Mouse (Mus musculus) kidney, embryonic 14.5 days (tissue): ENCODE data around the gene Arhgef19. TPM values are rescaled to one million over a fixed set of nuclear protein-coding genes. Genes with fewer than 3 reads are reported as not detected.
A peak's percentile ranks its signal among the peaks of the same experiment; 100 is the strongest.

Experiments
- ATAC-seq: fragments of 200-750 bp; cut with Nextera tagmentation; 2 replicates; pipeline ENCODE4 v1.8.0; 2017; ENCODE audit warnings: moderate number of reproducible peaks, mild to moderate bottlenecking, moderate TSS enrichment, moderate library complexity; ENCODE audit not compliant: low FRiP score, low TSS enrichment
- H3K27ac ChIP-seq: fragments of 300-500 bp; sonication (generic); 2 replicates; pipeline ENCODE4 v1.5.1; 2014; ENCODE audit warnings: low read depth, mild to moderate bottlenecking, low read length, moderate library complexity, mixed read lengths
- H3K27me3 ChIP-seq: fragments of 300-500 bp; sonication (generic); 2 replicates; pipeline ENCODE4 v1.6.1; 2014; ENCODE audit warnings: mild to moderate bottlenecking, low read length; ENCODE audit not compliant: control insufficient read depth, insufficient read depth
- H3K36me3 ChIP-seq: fragments of 300-500 bp; sonication (generic); 2 replicates; pipeline ENCODE4 v1.6.1; 2014; ENCODE audit warnings: low read length, mixed read lengths; ENCODE audit not compliant: control insufficient read depth, insufficient read depth
- H3K4me1 ChIP-seq: fragments of 300-500 bp; sonication (generic); 2 replicates; pipeline ENCODE4 v1.6.1; 2014; ENCODE audit warnings: low read length, mixed read lengths; ENCODE audit not compliant: control insufficient read depth, insufficient read depth
- H3K4me2 ChIP-seq: fragments of 300-500 bp; sonication (generic); replicated peaks from 2 replicates; pipeline ENCODE4 v1.6.1; 2014; ENCODE audit warnings: low read depth, mild to moderate bottlenecking, low read length
- H3K4me3 ChIP-seq: fragments of 300-500 bp; sonication (generic); 2 replicates; pipeline ENCODE4 v1.5.1; 2014; ENCODE audit warnings: mild to moderate bottlenecking, low read length
- H3K9ac ChIP-seq: fragments of 300-500 bp; sonication (generic); 2 replicates; pipeline ENCODE4 v1.6.1; 2014; ENCODE audit warnings: low read depth, mild to moderate bottlenecking, low read length, moderate library complexity
- H3K9me3 ChIP-seq: fragments of 300-500 bp; sonication (generic); 2 replicates; pipeline ENCODE4 v1.6.1; 2016; ENCODE audit warnings: low read length; ENCODE audit not compliant: control insufficient read depth
- WGBS: fragments of 180-500 bp; shearing (Covaris S2); extraction: QIAGEN DNeasy Blood & Tissue Kit; methylation state at CpG from one replicate; pipeline ENCODE4 v1.1.7; 2014; 5-methylcytosine and 5-hydroxymethylcytosine counted together
- polyA plus RNA-seq: library from polyadenylated mRNA; unstranded; fragments of >200 nt; fragmentation: Nextera tagmentation; extraction: Ambion mirVana; gene quantifications from 2 replicates; pipeline ENCODE4 v1.2.1, GENCODE M21; 2014

Arhgef19 gene
- polyA plus RNA-seq, 1 experiment from 2014 or later, result 7.4 TPM

DNA sequence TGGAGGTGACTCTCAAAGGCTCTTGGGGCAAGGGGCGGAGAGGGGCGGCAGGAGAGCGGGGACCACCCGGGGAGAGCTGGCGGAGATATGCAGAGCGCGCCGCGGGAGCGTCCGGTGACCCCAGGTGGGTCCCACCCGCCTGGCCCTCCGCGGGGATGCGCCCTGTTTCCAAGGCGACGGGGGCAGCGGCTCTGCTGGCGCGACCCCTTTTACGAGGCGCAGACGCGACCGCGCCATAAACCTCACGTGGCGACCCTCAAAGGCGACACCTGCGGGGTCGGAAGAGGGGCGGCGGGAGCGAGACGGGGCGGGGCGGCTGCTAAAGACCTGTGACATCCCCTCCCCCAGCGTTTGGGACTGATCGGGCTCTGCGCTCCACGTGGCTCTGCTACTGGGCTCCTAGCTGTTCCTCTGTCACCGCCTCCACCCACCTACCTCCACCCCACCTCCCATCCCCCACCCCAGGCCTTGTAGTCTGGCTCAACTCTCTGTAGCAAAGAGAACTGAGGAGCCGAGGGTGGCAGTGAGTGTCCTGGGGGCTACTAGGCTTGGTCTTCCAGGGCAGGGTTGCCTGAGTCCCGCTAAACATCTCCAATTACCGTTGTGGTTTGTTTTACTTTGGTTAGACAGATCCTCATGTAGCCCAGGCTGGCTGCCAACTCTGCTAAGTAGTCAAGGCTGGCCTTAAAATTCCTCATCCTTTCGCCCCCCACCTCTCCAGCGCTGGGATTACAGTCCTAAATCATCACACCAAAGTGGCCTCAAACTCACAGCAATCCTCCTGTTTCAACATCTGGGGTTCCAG, 52.5 kb downstream of the Arhgef19 start:
- Histone ChIP-seq H3K27ac (no peak overlapping the region), H3K27me3 (peaks cover 15% of the 10 kb centered on the region), H3K9ac (peak overlapping the region; percentile 56), H3K4me3 (peak overlapping the region; percentile 38), H3K4me1 (peaks cover 29% of the 10 kb centered on the region), H3K36me3 (no peaks in the 10 kb centered on the region), H3K4me2 (peak overlapping the region; percentile 73), H3K9me3 (no peaks in the 10 kb centered on the region)
- peak; percentile 22; the same call in 1 of the 2 replicates for ATAC-seq
- WGBS, result 1% methylated on average over 37 of the region's 47 CpGs

DNA sequence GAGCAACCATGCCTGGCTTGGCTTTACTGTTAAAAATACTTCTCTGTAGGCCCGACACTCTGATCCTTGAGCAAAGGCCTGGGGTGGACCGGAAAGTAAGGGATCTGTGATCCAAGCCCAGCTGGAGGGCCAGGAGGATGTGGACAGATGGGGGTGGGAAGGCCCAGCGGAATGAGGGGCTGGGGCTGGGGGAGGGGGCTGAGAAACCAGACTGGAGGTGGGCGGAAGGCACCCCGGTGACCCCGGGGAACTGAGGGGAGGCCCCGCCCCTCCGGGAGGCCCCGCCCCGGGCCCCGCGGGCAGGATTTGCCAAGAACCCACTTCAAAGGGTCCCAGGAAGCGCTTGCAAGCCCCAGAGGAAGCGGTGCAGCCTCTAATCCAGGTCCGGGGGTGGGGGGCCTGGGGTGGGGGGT, 56.5 kb downstream of the Arhgef19 start:
- Histone ChIP-seq H3K27ac (no peak overlapping the region), H3K9ac (no peak overlapping the region), H3K27me3 (peaks cover 28% of the 10 kb centered on the region), H3K4me2 (peak overlapping the region; percentile 25; the same call in 1 of the 2 replicates), H3K9me3 (no peaks in the 10 kb centered on the region), H3K36me3 (no peaks in the 10 kb centered on the region), H3K4me1 (peaks cover 28% of the 10 kb centered on the region), H3K4me3 (peak overlapping the region; percentile 6; the same call in 1 of the 2 replicates)
- ATAC-seq, result peak; percentile 16; the same call in 1 of the 2 replicates
- WGBS, result 4% methylated on average over 10 of the region's 15 CpGs

DNA sequence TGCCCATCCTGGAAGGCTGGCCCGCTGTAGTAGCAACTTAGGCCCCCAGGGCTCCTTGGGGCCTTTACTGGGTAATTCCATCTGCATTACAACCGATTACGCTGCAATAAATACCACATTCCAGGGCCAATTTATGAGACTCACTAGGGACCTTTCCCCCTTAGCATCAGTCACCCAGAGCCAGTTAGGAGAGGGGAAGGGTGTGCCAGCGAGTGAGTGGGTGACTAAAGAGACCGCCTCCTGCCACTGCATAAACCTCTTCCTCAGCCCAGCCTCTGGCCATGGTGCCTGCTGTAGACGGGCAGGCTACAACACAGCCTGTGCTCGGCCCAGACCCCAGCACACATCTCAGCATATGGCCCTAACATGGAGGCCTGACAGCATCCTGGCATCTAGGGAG, 58.6 kb downstream of the Arhgef19 start:
- Histone ChIP-seq H3K36me3 (no peaks in the 10 kb centered on the region), H3K4me2 (no peak overlapping the region), H3K4me3 (no peak overlapping the region), H3K9me3 (no peaks in the 10 kb centered on the region), H3K9ac (no peak overlapping the region), H3K27me3 (peaks cover 13% of the 10 kb centered on the region), H3K27ac (no peak overlapping the region), H3K4me1 (peaks cover 29% of the 10 kb centered on the region)
- ATAC-seq, result no peak
- WGBS, result 29% methylated on average over 7 of the region's 7 CpGs

DNA sequence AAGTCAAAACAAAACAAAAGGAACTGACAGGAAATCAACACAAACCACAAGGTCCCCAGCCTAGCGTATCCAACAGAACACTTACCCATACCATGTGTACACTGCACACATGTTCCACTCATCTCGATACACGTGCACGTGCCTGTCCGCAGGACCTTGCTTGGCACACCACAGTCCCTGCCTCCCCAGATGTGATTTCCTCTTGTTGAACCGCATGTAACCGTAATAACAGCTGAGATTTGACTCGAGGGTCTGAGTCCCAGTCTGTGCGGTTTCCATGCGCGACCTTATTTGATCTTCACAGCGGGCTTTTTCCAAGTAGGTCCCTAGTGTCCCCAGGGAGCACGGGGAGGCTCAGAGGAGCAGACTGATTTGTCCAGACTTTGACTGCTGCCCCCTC, 60.1 kb downstream of the Arhgef19 start:
- no peak overlapping the region for H3K27ac ChIP-seq
- no peak for ATAC-seq
- H3K4me2 ChIP-seq, result no peak overlapping the region
- no peak overlapping the region for H3K4me3 ChIP-seq
- H3K9ac ChIP-seq, result no peak overlapping the region
- peaks cover 13% of the 10 kb centered on the region for H3K27me3 ChIP-seq
- H3K36me3 ChIP-seq, result no peaks in the 10 kb centered on the region
- WGBS, result 57% methylated on average over 13 of the region's 13 CpGs
- H3K9me3 ChIP-seq, result no peaks in the 10 kb centered on the region
- H3K4me1 ChIP-seq, result peaks cover 38% of the 10 kb centered on the region

DNA sequence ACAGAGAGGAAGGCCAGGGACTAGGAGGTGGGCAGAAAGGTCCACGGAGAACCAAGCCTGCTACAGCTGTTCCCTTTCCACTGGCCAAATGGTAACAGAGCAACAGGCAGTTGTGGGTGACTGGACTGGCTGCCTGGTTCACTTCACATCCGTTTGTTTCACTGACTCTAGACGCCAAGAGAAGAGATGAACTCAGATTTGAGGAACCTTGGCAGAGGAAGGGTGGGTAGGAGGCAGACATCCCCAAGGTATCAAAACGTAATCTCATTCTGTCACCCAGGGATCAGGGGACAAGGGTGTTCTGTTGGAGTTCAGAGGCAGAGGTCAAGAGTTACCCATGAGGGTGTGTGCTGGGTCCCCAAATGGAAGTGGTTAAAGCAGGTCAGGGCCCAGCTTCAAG, 60.9 kb downstream of the Arhgef19 start:
- Histone ChIP-seq H3K4me1 (peaks cover 39% of the 10 kb centered on the region), H3K9me3 (no peaks in the 10 kb centered on the region), H3K27ac (no peak overlapping the region), H3K4me3 (no peak overlapping the region), H3K4me2 (no peak overlapping the region), H3K36me3 (no peaks in the 10 kb centered on the region), H3K27me3 (peaks cover 13% of the 10 kb centered on the region), H3K9ac (no peak overlapping the region)
- no peak for ATAC-seq
- WGBS, result 36% methylated on average over 4 of the region's 4 CpGs

DNA sequence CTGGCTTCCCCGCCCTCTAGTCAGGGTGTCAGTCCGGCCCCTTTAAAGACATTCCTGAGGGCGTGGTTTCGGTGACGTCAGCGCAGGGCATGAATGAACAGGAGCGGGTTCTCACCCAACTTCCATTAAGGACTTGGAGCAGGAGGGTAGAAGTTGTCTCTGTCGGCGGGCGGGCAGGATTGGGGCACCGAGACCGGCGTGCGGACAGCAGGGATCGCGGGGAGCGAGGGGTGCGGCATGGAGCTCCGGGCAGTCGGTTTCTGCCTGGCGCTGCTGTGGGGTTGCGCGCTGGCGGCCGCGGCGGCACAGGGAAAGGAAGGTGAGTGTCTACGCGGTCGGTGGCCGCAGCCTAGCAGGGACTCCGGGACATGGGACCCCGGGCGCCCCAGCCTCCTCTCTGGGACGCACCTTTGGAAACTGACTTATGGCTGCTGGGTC, 61.8 kb downstream of the Arhgef19 start, which contains the start of gene Epha2:
Epha2 (plus strand) TSS at position 125 of the 438 bp plus-strand sequence.
- H3K27ac ChIP-seq, result peak within 1 kb of the TSS; percentile 30; the same call in 1 of the 2 replicates

DNA sequence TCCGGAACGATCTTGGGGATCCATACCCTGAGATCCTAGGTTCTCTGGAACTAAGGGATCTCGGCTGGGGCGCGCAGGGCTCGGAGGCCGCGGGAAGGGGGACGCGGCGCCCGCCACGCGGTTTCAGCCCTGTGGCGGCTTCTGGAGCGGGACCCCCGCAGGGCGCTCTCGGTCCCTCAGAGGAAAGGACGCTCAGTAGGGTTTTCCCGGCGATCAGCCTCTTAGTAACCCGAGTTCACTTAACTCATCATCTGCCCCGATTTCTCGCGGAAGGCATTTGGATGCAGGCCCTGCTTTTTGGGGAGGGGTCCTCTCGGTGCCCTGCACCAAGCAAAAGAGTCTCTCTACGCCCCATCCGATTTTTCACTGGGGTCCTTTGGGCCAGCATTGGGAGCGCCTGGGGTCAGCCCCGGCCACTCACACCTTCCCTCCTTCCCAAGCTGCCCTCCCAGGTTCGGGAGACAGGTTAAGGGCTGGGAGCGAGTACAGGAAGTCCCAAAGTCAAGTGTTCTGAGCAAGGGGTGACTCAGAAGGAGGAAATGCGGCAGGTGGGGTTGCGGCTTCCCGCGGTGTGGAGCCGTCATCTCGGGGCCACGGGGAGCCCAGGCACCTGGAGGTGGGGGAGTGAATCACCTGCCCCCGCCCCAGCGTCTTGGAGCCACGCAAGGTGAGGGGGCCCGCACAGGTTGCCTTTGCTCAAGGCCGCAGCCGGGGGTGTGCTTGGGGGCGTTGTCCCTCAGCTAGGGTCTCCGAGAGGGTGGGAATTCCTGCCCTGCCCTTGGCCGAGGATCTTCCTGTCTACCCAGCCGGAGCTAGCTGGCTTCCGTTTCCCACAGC, 62.5 kb downstream of the Arhgef19 start:
- 1% methylated on average over 51 of the region's 51 CpGs for WGBS
- Histone ChIP-seq H3K4me1 (peaks cover 46% of the 10 kb centered on the region), H3K9me3 (no peaks in the 10 kb centered on the region), H3K27ac (no peak overlapping the region), H3K4me2 (peak overlapping the region; percentile 84), H3K4me3 (peak overlapping the region; percentile 67), H3K9ac (peak overlapping the region; percentile 76), H3K36me3 (no peaks in the 10 kb centered on the region), H3K27me3 (peaks cover 13% of the 10 kb centered on the region)
- ATAC-seq, result no peak

More for the DNA sequence above, 61.8 kb downstream of the Arhgef19 start, which contains the start of gene Epha2:
- ATAC-seq, result peak; percentile 54
- no peaks in the 10 kb centered on the region for H3K9me3 ChIP-seq
- H3K4me2 ChIP-seq, result peak within 1 kb of the TSS; percentile 84
- peaks cover 40% of the 10 kb centered on the region for H3K4me1 ChIP-seq
- peak within 1 kb of the TSS; percentile 76 for H3K9ac ChIP-seq
- H3K4me3 ChIP-seq, result peak within 1 kb of the TSS; percentile 67
- H3K27me3 ChIP-seq, result peaks cover 13% of the 10 kb centered on the region
- under 1% methylated on average over 35 of the region's 35 CpGs for WGBS
- no peaks in the 10 kb centered on the region for H3K36me3 ChIP-seq

DNA sequence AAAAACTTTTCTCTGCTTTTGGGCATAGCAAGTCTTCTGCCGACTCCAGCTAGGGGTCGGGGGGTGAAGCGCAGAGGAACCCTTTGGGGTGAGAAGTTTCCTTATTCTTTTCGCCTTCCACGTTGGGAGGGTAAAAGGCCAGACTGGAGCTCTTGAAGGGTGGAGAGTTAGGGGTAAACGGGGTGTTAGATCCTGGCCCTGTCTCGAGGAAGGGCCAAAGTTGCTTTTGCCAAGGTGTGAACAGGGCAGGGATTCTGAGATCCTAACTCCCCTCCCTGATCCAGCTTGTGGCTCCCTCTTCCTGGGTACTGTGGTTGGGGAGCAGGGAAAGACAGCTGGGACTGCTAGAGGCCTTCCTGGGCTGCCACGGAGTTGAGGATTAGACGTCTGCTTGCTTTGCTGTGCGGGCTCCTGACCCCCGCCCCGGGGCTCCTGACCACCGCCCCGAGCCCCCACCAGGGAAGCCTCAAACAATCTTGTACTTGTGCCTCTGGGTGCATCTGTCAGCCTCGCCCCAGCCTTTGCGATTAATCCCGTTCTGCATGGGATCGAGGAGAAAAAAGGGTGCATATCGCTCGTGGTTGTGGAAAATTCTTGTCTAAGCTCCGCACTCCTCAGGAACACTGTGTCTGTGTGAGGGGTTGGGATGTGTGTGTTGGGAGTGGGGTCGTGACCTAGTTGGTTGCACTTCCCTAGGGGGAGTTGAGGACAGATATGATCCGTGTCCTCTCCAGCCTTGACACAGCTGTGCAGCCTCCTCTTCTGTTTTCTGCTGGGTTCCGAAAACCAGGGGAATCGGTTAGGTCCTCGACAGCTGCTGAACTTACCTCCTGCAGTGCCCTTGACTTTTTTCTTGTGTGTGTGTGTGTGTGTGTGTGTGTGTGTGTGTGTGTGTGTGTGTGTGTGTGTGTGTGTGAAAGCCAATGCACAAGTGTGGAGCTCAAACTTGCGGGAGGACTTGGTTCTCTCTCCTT, 63.4 kb downstream of the Arhgef19 start:
- peak overlapping the region; percentile 84 for H3K4me2 ChIP-seq
- peak overlapping the region; percentile 65 for H3K27ac ChIP-seq
- peaks cover 3% of the 10 kb centered on the region; the same call in 1 of the 2 replicates for H3K36me3 ChIP-seq
- no peaks in the 10 kb centered on the region for H3K9me3 ChIP-seq
- H3K4me3 ChIP-seq, result peak overlapping the region; percentile 67
- H3K27me3 ChIP-seq, result peaks cover 7% of the 10 kb centered on the region
- WGBS, result 9% methylated on average over 27 of the region's 27 CpGs
- peaks cover 54% of the 10 kb centered on the region for H3K4me1 ChIP-seq
- ATAC-seq, result no peak
- peak overlapping the region; percentile 76 for H3K9ac ChIP-seq
